Mouse (Mus musculus) G1E (cell line): Measurements from ENCODE around the gene Snx30. TPM values are rescaled to one million over a fixed set of nuclear protein-coding genes. Genes with fewer than 3 reads are reported as not detected.

ENCODE experiments used
- ATAC-seq: 2 replicates; pipeline ENCODE4 v1.8.0; 2016; ENCODE audit warnings: mild to moderate bottlenecking; ENCODE audit not compliant: insufficient number of reproducible peaks, poor library complexity, low FRiP score, severe bottlenecking; ENCODE audit errors: extremely low read depth
- DNase-seq: peaks from one replicate; pipeline ENCODE4 v3.0.0; 2012; ENCODE audit warnings: low spot score
- H3K27me3 ChIP-seq: 2 replicates; pipeline ENCODE4 v1.6.1; 2012; ENCODE audit warnings: mild to moderate bottlenecking, low read length, inconsistent platforms; ENCODE audit not compliant: insufficient read depth
- H3K36me3 ChIP-seq: replicated peaks from 2 replicates; pipeline ENCODE3; 2012; ENCODE audit warnings: mild to moderate bottlenecking, inconsistent platforms
- H3K4me1 ChIP-seq: 2 replicates; pipeline ENCODE4 v1.6.1; 2012; ENCODE audit warnings: low read depth, low read length, inconsistent platforms, mixed read lengths; ENCODE audit not compliant: insufficient read depth
- H3K4me3 ChIP-seq: 2 replicates; pipeline ENCODE4 v1.5.1; 2012; ENCODE audit warnings: low read depth, mild to moderate bottlenecking, inconsistent platforms, low read length, moderate library complexity, mixed read lengths
- H3K9me3 ChIP-seq: replicated peaks from 2 replicates; pipeline ENCODE4 v1.6.1; 2012; ENCODE audit warnings: inconsistent platforms
- CTCF ChIP-seq: IDR thresholded peaks from 2 replicates; pipeline ENCODE4 v1.5.1; 2012; ENCODE audit warnings: low read depth, low read length, inconsistent platforms, mixed read lengths
- GATA1 ChIP-seq: IDR thresholded peaks from 2 replicates; pipeline ENCODE4 v1.6.1; 2012; ENCODE audit warnings: borderline replicate concordance, low read length, inconsistent platforms, mixed read lengths
- GATA2 ChIP-seq: IDR thresholded peaks from 2 replicates; pipeline ENCODE4 v1.6.1; 2012; ENCODE audit warnings: low read depth, low read length, inconsistent platforms, borderline replicate concordance
- POLR2AphosphoS5 ChIP-seq: IDR thresholded peaks from 2 replicates; pipeline ENCODE4 v1.6.1; 2012; ENCODE audit warnings: low read depth, low read length, inconsistent platforms; ENCODE audit not compliant: insufficient replicate concordance
- TAL1 ChIP-seq: conservative IDR thresholded peaks from 2 replicates; pipeline ENCODE4 v1.6.1; 2012; ENCODE audit warnings: low read depth, low read length, inconsistent platforms, mixed read lengths
- polyA plus RNA-seq: library from polyadenylated mRNA; stranded (reverse); fragments of >175 nt; gene quantifications from 2 replicates; pipeline ENCODE4 v1.2.3, GENCODE M21; 2012
- total RNA-seq, 2 experiments: library from RNA; stranded (forward) in 1 of 2; stranded (reverse) in 1 of 2; fragments of 200-1000 nt in 1 of 2; fragments of >200 nt in 1 of 2; fragmentation: Nextera tagmentation in 1 of 2; gene quantifications; 2 replicates each; pipeline ENCODE4 v1.2.3; 2014 to 2017

Snx30 gene
- total and polyA plus RNA-seq, 3 experiments, result 4.7 to 36.4 (median 8.2) TPM

GRCm38 (mm10) chr4:59863869-59864268 lies 58.2 kb downstream of the Snx30 start:
- peaks cover 25% of the 10 kb centered on the region for H3K4me1 ChIP-seq
- peak; percentile 84 for ATAC-seq

DNA sequence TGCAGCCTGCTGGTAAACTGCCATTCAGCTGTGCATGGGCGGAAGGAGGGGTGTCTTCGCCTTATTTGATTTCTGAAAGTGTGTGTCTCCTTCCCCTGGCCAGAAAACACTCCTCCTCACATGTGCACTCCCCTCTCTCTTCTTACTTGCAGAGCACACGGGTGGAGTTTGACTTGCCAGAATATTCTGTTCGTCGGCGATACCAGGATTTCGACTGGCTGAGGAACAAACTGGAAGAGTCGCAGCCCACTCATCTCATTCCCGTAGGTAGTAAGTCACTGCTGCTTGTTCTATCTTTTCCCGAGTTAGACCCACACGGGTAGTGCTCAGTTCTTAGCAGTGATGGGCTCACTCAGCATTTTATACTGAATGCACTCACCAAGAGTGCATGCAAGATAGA lies 62.4 kb downstream of the Snx30 start:
- Histone ChIP-seq H3K9me3 (no peaks in the 10 kb centered on the region), H3K36me3 (peaks cover 39% of the 10 kb centered on the region), H3K27me3 (no peaks in the 10 kb centered on the region), H3K4me1 (peaks cover 23% of the 10 kb centered on the region), H3K4me3 (no peak overlapping the region)
- DNase-seq (no peak), ATAC-seq (no peak)
- no peak for TF ChIP-seq POLR2AphosphoS5
- TF ChIP-seq TAL1, result no peak
- no peak for TF ChIP-seq CTCF
- no peak for TF ChIP-seq GATA1
- no peak for TF ChIP-seq GATA2

More at GRCm38 (mm10) chr4:59863869-59864268, 58.2 kb downstream of the Snx30 start:
- Histone ChIP-seq H3K27me3 (no peaks in the 10 kb centered on the region), H3K36me3 (peaks cover 51% of the 10 kb centered on the region), H3K4me3 (peak overlapping the region; percentile 32; the same call in 1 of the 2 replicates), H3K9me3 (no peaks in the 10 kb centered on the region)
- peak; percentile 53 for DNase-seq
- TF ChIP-seq POLR2AphosphoS5, result no peak
- peak; percentile 69 for TF ChIP-seq TAL1

GRCm38 (mm10) chr4:59869488-59870057 lies 63.9 kb downstream of the Snx30 start:
- no peak for DNase-seq
- ATAC-seq, result no peak
- TF ChIP-seq CTCF, result no peak
- Histone ChIP-seq H3K4me3 (no peak overlapping the region), H3K9me3 (no peaks in the 10 kb centered on the region), H3K4me1 (peaks cover 13% of the 10 kb centered on the region), H3K27me3 (no peaks in the 10 kb centered on the region), H3K36me3 (peaks cover 39% of the 10 kb centered on the region)

GRCm38 (mm10) chr4:59870433-59870832 lies 64.8 kb downstream of the Snx30 start:
- no peak for ATAC-seq
- no peak for DNase-seq
- TF ChIP-seq POLR2AphosphoS5, result no peak
- no peak for TF ChIP-seq CTCF
- no peak for TF ChIP-seq TAL1
- Histone ChIP-seq H3K4me1 (peaks cover 10% of the 10 kb centered on the region), H3K4me3 (no peak overlapping the region), H3K27me3 (no peaks in the 10 kb centered on the region), H3K36me3 (peaks cover 37% of the 10 kb centered on the region), H3K9me3 (no peaks in the 10 kb centered on the region)

GRCm38 (mm10) chr4:59870859-59871591 lies 65.4 kb downstream of the Snx30 start:
- DNase-seq (peak; percentile 57), ATAC-seq (peak; percentile 76)
- no peaks in the 10 kb centered on the region for H3K27me3 ChIP-seq
- H3K4me3 ChIP-seq, result no peak overlapping the region
- peaks cover 10% of the 10 kb centered on the region for H3K4me1 ChIP-seq
- TF ChIP-seq GATA1 (no peak), CTCF (peak; percentile 49)
- H3K36me3 ChIP-seq, result peaks cover 36% of the 10 kb centered on the region
- H3K9me3 ChIP-seq, result no peaks in the 10 kb centered on the region

DNA sequence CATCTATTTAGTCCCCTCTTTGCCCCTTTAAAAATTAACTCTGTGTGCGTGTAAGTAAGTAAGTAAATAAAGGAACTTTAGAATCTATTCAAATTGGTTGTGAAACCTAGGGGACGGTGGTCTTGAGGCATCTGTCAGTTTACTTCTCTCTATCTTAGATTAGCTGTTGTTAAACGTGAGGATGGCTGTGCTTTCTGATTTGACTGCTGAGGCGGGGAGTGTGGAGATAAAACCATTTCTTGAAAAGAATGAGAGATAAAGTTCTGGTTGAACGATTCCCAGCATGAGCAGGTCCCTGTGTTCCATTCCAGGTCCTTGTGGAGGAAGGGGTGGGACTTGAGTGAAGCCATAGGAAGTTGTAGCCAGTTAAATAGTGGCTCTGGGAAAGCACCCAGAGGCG lies 67.6 kb downstream of the Snx30 start:
- ATAC-seq, result no peak
- peaks cover 7% of the 10 kb centered on the region; the same call in 1 of the 2 replicates for H3K4me1 ChIP-seq
- H3K36me3 ChIP-seq, result peaks cover 28% of the 10 kb centered on the region

DNA sequence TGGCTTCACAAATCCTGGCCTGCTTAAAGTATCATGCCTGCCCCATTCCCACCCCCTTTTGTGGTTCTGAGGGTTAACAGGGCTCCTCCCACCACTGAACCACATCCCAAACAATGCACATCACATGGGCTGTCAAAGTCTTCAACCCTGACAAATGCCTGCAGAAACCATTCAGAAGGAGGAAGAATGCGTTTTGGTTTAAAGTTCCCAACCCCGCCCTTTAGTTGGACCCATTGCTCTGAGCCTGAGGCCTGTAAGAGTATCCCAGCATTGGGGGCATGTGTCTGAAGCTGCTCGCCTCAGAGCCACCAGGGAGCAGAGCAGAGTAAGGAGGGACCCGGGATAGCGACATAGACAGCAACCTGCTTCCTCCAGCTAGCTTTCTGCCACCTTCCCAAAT lies 68.2 kb downstream of the Snx30 start:
- Histone ChIP-seq H3K4me3 (no peak overlapping the region), H3K9me3 (no peaks in the 10 kb centered on the region), H3K36me3 (peaks cover 30% of the 10 kb centered on the region), H3K4me1 (peaks cover 7% of the 10 kb centered on the region; the same call in 1 of the 2 replicates), H3K27me3 (no peaks in the 10 kb centered on the region)
- ATAC-seq, result no peak; the same call in 1 of the 2 replicates
- no peak for DNase-seq
- TF ChIP-seq CTCF (no peak), GATA2 (no peak), GATA1 (no peak), POLR2AphosphoS5 (no peak), TAL1 (no peak)

More for the DNA sequence above, 67.6 kb downstream of the Snx30 start:
- TF ChIP-seq GATA2 (no peak), TAL1 (no peak), CTCF (no peak), POLR2AphosphoS5 (no peak)
- Histone ChIP-seq H3K4me3 (no peak overlapping the region), H3K9me3 (no peaks in the 10 kb centered on the region), H3K27me3 (no peaks in the 10 kb centered on the region)
- DNase-seq, result no peak
